In the genomic region with DNA sequence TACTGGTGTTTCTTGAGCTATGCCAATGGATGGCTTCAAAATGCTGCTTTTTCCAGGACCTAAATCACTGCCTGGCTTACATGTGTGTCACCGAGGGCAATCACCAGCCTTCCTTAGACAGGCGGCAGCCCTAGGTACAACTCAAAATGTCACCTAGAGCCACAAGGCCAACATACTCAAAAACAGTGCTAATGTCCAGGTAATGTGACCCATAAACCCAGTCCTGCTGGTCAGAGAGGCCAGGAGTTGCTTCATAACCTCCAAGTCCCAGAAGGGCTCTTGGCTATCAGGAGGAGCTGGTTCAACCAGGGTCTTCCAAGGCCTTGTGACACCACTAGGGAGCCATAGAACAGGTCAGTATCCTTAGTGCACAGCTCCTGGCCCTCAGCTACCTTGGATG, we compare ENCODE assay signal across 17 mouse cellular contexts. TPM values are rescaled to one million over a fixed set of nuclear protein-coding genes. Genes with fewer than 3 reads are reported as not detected.
DNase-seq lines count a peak whose midpoint lies in the region; ATAC-seq and TF ChIP-seq lines count a peak whose summit lies in the region.
"Had no signal": no experiment of that assay in that cellular context is flagged by ENCODE, and none has a peak within 500 bp of the region (broad histone marks: within the 10 kb centered on the region; RNA-seq: fewer than 3 reads in every experiment).

No protein-coding gene starts in this region.

- WGBS in kidney, embryonic 15.5 days = 93% methylated on average over 2 of the region's 2 CpGs
- WGBS in liver, embryonic 13.5 days (ENCODE audit: insufficient replicate concordance) = 84% methylated on average over 2 of the region's 2 CpGs
- 80% methylated on average over 2 of the region's 2 CpGs for whole genome bisulfite sequencing in liver, embryonic 12.5 days (ENCODE audit: insufficient replicate concordance)

- TF ChIP-seq CTCF in gastrocnemius, adult 2 months (IDR thresholded peaks at IDR 0.05) = no peak

- H3K36me3 ChIP-seq in kidney, embryonic 15.5 days = peaks cover 27% of the 10 kb centered on the region
- H3K36me3 ChIP-seq in liver, embryonic 13.5 days = peaks cover 27% of the 10 kb centered on the region
- peaks cover 28% of the 10 kb centered on the region for H3K36me3 ChIP-seq in liver, embryonic 12.5 days
- H3K36me3 ChIP-seq: forebrain, embryonic 15.5 days had no signal

- ATAC-seq in kidney, embryonic 15.5 days (replicated peaks; ENCODE audit: low FRiP score) = no peak
- no peak for ATAC-seq in liver, embryonic 13.5 days (ENCODE audit: low read depth)
- no peak for ATAC-seq in liver, embryonic 12.5 days
- ATAC-seq: activated CD4-positive, CD25-positive, alpha-beta regulatory T cell, adult 4 months; forebrain, embryonic 15.5 days; Patski had no signal

- H3K4me1 ChIP-seq in kidney, embryonic 15.5 days = peaks cover 44% of the 10 kb centered on the region
- H3K4me1 ChIP-seq in liver, embryonic 13.5 days (replicated peaks) = peaks cover 81% of the 10 kb centered on the region
- peaks cover 61% of the 10 kb centered on the region for H3K4me1 ChIP-seq in liver, embryonic 12.5 days

- no peaks in the 10 kb centered on the region for H3K9me3 ChIP-seq in kidney, embryonic 15.5 days (replicated peaks)
- H3K9me3 ChIP-seq in liver, embryonic 13.5 days (replicated peaks) = no peaks in the 10 kb centered on the region
- H3K9me3 ChIP-seq in liver, embryonic 12.5 days (replicated peaks) = no peaks in the 10 kb centered on the region
- H3K9me3 ChIP-seq: forebrain, embryonic 15.5 days; hindbrain, embryonic 12.5 days had no signal

- DNase-seq in gastrocnemius, adult 2 months = no peak
- DNase-seq in gastrocnemius, postnatal 14 days = no peak
- peak; percentile 8 for DNase-seq in kidney, adult 18-20 months
- no peak for DNase-seq in liver, embryonic 13.5 days
- DNase-seq in layer of hippocampus, adult 9-11 months = no peak
- DNase-seq: adrenal gland, postnatal 14 days; cerebellum, adult 2 months; cerebellum, postnatal 10 days; gastrocnemius, postnatal 10 days; heart, postnatal 36 days had no signal

- H3K9ac ChIP-seq in kidney, embryonic 15.5 days = no peak overlapping the region
- H3K9ac ChIP-seq in liver, embryonic 13.5 days = no peak overlapping the region
- H3K9ac ChIP-seq in liver, embryonic 12.5 days = no peak overlapping the region
- H3K9ac ChIP-seq: forebrain, embryonic 15.5 days; hindbrain, embryonic 12.5 days had no signal

- H3K4me2 ChIP-seq in kidney, embryonic 15.5 days = no peak overlapping the region
- H3K4me2 ChIP-seq in liver, embryonic 13.5 days = no peak overlapping the region
- no peak overlapping the region for H3K4me2 ChIP-seq in liver, embryonic 12.5 days
- H3K4me2 ChIP-seq: forebrain, embryonic 15.5 days; hindbrain, embryonic 12.5 days had no signal

- H3K27ac ChIP-seq in gastrocnemius, adult 2 months = peak overlapping the region; percentile 93
- no peak overlapping the region for H3K27ac ChIP-seq in kidney, embryonic 15.5 days
- peak overlapping the region; percentile 71; the same call in 1 of the 2 replicates for H3K27ac ChIP-seq in liver, embryonic 13.5 days
- no peak overlapping the region for H3K27ac ChIP-seq in liver, embryonic 12.5 days

- H3K4me3 ChIP-seq in gastrocnemius, adult 2 months = no peak overlapping the region
- H3K4me3 ChIP-seq in kidney, embryonic 15.5 days (replicated peaks) = no peak overlapping the region
- H3K4me3 ChIP-seq in liver, embryonic 13.5 days (replicated peaks) = no peak overlapping the region
- H3K4me3 ChIP-seq in liver, embryonic 12.5 days = no peak overlapping the region
- H3K4me3 ChIP-seq: forebrain, embryonic 15.5 days; heart, embryonic 13.5 days; hindbrain, embryonic 12.5 days had no signal

- no peaks in the 10 kb centered on the region for H3K27me3 ChIP-seq in kidney, embryonic 15.5 days
- no peaks in the 10 kb centered on the region for H3K27me3 ChIP-seq in liver, embryonic 13.5 days
- no peaks in the 10 kb centered on the region for H3K27me3 ChIP-seq in liver, embryonic 12.5 days (replicated peaks)
- H3K27me3 ChIP-seq: forebrain, embryonic 15.5 days; heart, embryonic 13.5 days; hindbrain, embryonic 12.5 days; Patski had no signal

- intact Hi-C loops in gastrocnemius, adult 2 months (cut with DNase I) = no loop called here
- intact Hi-C loops in gastrocnemius, postnatal 14 days (cut with DNase I; ENCODE audit: low total_unique reads) = no loop called here

RNA-seq across cellular contexts. Expression of a gene that starts 11.6 kb away (rescaled TPM):
- total RNA-seq in gastrocnemius, adult 2 months (2021) = 10 to 100 TPM; 18.9 to 32.6 TPM
- 10 to 100 TPM; 12.3 to 18.4 TPM for total RNA-seq in gastrocnemius, postnatal 14 days (2021)
- 8.7 and 10.5 TPM in 2 replicates for polyA plus RNA-seq in kidney, embryonic 15.5 days (2015; fragmentation: Nextera tagmentation; extraction: Ambion mirVana)
- polyA plus RNA-seq in liver, embryonic 13.5 days (2015; fragmentation: Nextera tagmentation; extraction: Ambion mirVana) = 2.5 and 3.6 TPM in 2 replicates
- 3.0 and 3.2 TPM in 2 replicates for polyA plus RNA-seq in liver, embryonic 12.5 days (2016; fragmentation: Nextera tagmentation; extraction: Ambion mirVana)

Comparison
In these comparisons a context has a peak if more than half of its experiments do, and no peak if none do; other contexts are left out.
1. H3K27ac ChIP-seq: peak in gastrocnemius, adult 2 months (single experiment) and liver, embryonic 13.5 days (single experiment); none in kidney, embryonic 15.5 days (single experiment) and liver, embryonic 12.5 days (single experiment).